Mouse (Mus musculus): ENCODE results near the gene Ehd3. TPM values are rescaled to one million over a fixed set of nuclear protein-coding genes. Genes with fewer than 3 reads are reported as not detected.
A peak's percentile ranks its signal among the peaks of the same experiment; 100 is the strongest.

Ehd3 gene
- polyA plus RNA-seq (2015; fragmentation: Nextera tagmentation; extraction: Ambion mirVana): 5.8 and 6.1 TPM in 2 replicates

GRCm38 (mm10) chr17:73803521-73804184, at the start of gene Ehd3:
Gene Ehd3 (plus strand): TSS chr17:73804134.
- peak within 1 kb of the TSS; percentile 65 for H3K9ac ChIP-seq
- no peaks in the 10 kb centered on the region for H3K9me3 ChIP-seq
- peak within 1 kb of the TSS; percentile 81 for H3K4me2 ChIP-seq (replicated peaks)
- peaks cover 9% of the 10 kb centered on the region for H3K27me3 ChIP-seq
- H3K36me3 ChIP-seq: no peaks in the 10 kb centered on the region
- WGBS: 95% methylated on average over 5 of the region's 5 CpGs
- no peak for ATAC-seq (ENCODE audit: low FRiP score, low read depth)
- peak within 1 kb of the TSS; percentile 57 for H3K4me3 ChIP-seq
- H3K4me1 ChIP-seq: peaks cover 9% of the 10 kb centered on the region
- no peak within 1 kb of the TSS for H3K27ac ChIP-seq

GRCm38 (mm10) chr17:73770964-73771363, 33.0 kb upstream of the Ehd3 start:
- WGBS: 65% methylated on average over 8 of the region's 8 CpGs
- H3K4me1 ChIP-seq: no peaks in the 10 kb centered on the region
- ATAC-seq (ENCODE audit: low FRiP score, low read depth): peak; percentile 85

GRCm38 (mm10) chr17:73786642-73787311, 17.2 kb upstream of the Ehd3 start:
- ATAC-seq (ENCODE audit: low FRiP score, low read depth): no peak
- WGBS: 65% methylated on average over 8 of the region's 8 CpGs
- no peak overlapping the region for H3K4me3 ChIP-seq
- no peaks in the 10 kb centered on the region for H3K4me1 ChIP-seq
- no peak overlapping the region for H3K9ac ChIP-seq
- H3K9me3 ChIP-seq: no peaks in the 10 kb centered on the region
- H3K4me2 ChIP-seq (replicated peaks): no peak overlapping the region
- H3K27me3 ChIP-seq: no peaks in the 10 kb centered on the region
- H3K27ac ChIP-seq: no peak overlapping the region
- H3K36me3 ChIP-seq: no peaks in the 10 kb centered on the region

More at GRCm38 (mm10) chr17:73770964-73771363, 33.0 kb upstream of the Ehd3 start:
- no peak overlapping the region for H3K27ac ChIP-seq
- no peaks in the 10 kb centered on the region for H3K36me3 ChIP-seq
- no peaks in the 10 kb centered on the region for H3K27me3 ChIP-seq
- H3K4me3 ChIP-seq: no peak overlapping the region
- H3K9ac ChIP-seq: no peak overlapping the region
- H3K4me2 ChIP-seq (replicated peaks): no peak overlapping the region
- H3K9me3 ChIP-seq: no peaks in the 10 kb centered on the region

GRCm38 (mm10) chr17:73790284-73791020, 13.5 kb upstream of the Ehd3 start:
- H3K4me2 ChIP-seq (replicated peaks): no peak overlapping the region
- H3K9me3 ChIP-seq: no peaks in the 10 kb centered on the region
- no peak overlapping the region for H3K9ac ChIP-seq
- ATAC-seq (ENCODE audit: low FRiP score, low read depth): no peak
- H3K27me3 ChIP-seq: no peaks in the 10 kb centered on the region
- WGBS: 51% methylated on average over 12 of the region's 12 CpGs
- H3K4me3 ChIP-seq: no peak overlapping the region
- no peak overlapping the region for H3K27ac ChIP-seq
- H3K4me1 ChIP-seq: no peaks in the 10 kb centered on the region
- H3K36me3 ChIP-seq: no peaks in the 10 kb centered on the region

GRCm38 (mm10) chr17:73796789-73797188, 7.1 kb upstream of the Ehd3 start:
- Histone ChIP-seq H3K27me3 (no peaks in the 10 kb centered on the region), H3K27ac (no peak overlapping the region), H3K4me3 (no peak overlapping the region), H3K9ac (no peak overlapping the region), H3K36me3 (no peaks in the 10 kb centered on the region), H3K9me3 (no peaks in the 10 kb centered on the region), H3K4me1 (no peaks in the 10 kb centered on the region), H3K4me2 (replicated peaks) (no peak overlapping the region)
- no peak for ATAC-seq (ENCODE audit: low FRiP score, low read depth)
- WGBS: 31% methylated on average over 6 of the region's 6 CpGs

GRCm38 (mm10) chr17:73797706-73798105, 6.2 kb upstream of the Ehd3 start:
- H3K27ac ChIP-seq: no peak overlapping the region
- H3K36me3 ChIP-seq: no peaks in the 10 kb centered on the region
- no peak overlapping the region for H3K4me2 ChIP-seq (replicated peaks)
- H3K9me3 ChIP-seq: no peaks in the 10 kb centered on the region
- no peaks in the 10 kb centered on the region for H3K4me1 ChIP-seq
- no peak overlapping the region for H3K4me3 ChIP-seq
- WGBS: 81% methylated on average over 4 of the region's 4 CpGs
- ATAC-seq (ENCODE audit: low FRiP score, low read depth): no peak
- no peaks in the 10 kb centered on the region for H3K27me3 ChIP-seq
- no peak overlapping the region for H3K9ac ChIP-seq

GRCm38 (mm10) chr17:73804592-73805271, 798 bp downstream of the Ehd3 start:
- peak overlapping the region; percentile 57 for H3K4me3 ChIP-seq
- H3K36me3 ChIP-seq: no peaks in the 10 kb centered on the region
- no peak overlapping the region for H3K27ac ChIP-seq
- WGBS: under 1% methylated on average over 45 of the region's 45 CpGs
- H3K9ac ChIP-seq: peak overlapping the region; percentile 65
- peaks cover 15% of the 10 kb centered on the region for H3K4me1 ChIP-seq
- ATAC-seq (ENCODE audit: low FRiP score, low read depth): peak; percentile 88
- peak overlapping the region; percentile 81 for H3K4me2 ChIP-seq (replicated peaks)
- peaks cover 9% of the 10 kb centered on the region for H3K27me3 ChIP-seq
- no peaks in the 10 kb centered on the region for H3K9me3 ChIP-seq

GRCm38 (mm10) chr17:73806331-73806730, 2.4 kb downstream of the Ehd3 start:
- ATAC-seq (ENCODE audit: low FRiP score, low read depth): no peak
- Histone ChIP-seq H3K27me3 (peaks cover 9% of the 10 kb centered on the region), H3K4me2 (replicated peaks) (peak overlapping the region; percentile 9), H3K4me1 (peaks cover 21% of the 10 kb centered on the region), H3K9me3 (no peaks in the 10 kb centered on the region), H3K4me3 (0 out of 2 replicates have a peak overlapping the region, but pooled peaks have one; percentile 11), H3K9ac (no peak overlapping the region), H3K36me3 (no peaks in the 10 kb centered on the region), H3K27ac (no peak overlapping the region)
- 87% methylated on average over 6 of the region's 6 CpGs for WGBS

- H3K27me3 ChIP-seq: peaks cover 9% of the 10 kb centered on the region
- no peak overlapping the region for H3K4me3 ChIP-seq
- 88% methylated on average over 5 of the region's 5 CpGs for WGBS
- peaks cover 30% of the 10 kb centered on the region for H3K4me1 ChIP-seq
- no peaks in the 10 kb centered on the region for H3K36me3 ChIP-seq
- H3K9me3 ChIP-seq: no peaks in the 10 kb centered on the region
- ATAC-seq (ENCODE audit: low FRiP score, low read depth): no peak
- no peak overlapping the region for H3K4me2 ChIP-seq (replicated peaks)
- H3K27ac ChIP-seq: no peak overlapping the region
- no peak overlapping the region for H3K9ac ChIP-seq
These were observed 3.3 kb downstream of the Ehd3 start for GRCm38 (mm10) chr17:73807211-73807610.

- no peaks in the 10 kb centered on the region for H3K9me3 ChIP-seq
- H3K27ac ChIP-seq: 0 out of 2 replicates have a peak overlapping the region, but pooled peaks have one; percentile 0
- peaks cover 30% of the 10 kb centered on the region for H3K4me1 ChIP-seq
- ATAC-seq (ENCODE audit: low FRiP score, low read depth): peak; percentile 61; the same call in 1 of the 2 replicates
- no peaks in the 10 kb centered on the region for H3K36me3 ChIP-seq
- 37% methylated on average over 6 of the region's 6 CpGs for WGBS
- H3K9ac ChIP-seq: no peak overlapping the region
- no peak overlapping the region for H3K4me2 ChIP-seq (replicated peaks)
- H3K4me3 ChIP-seq: no peak overlapping the region
- H3K27me3 ChIP-seq: peaks cover 1% of the 10 kb centered on the region; the same call in 1 of the 2 replicates
These were observed 4.5 kb downstream of the Ehd3 start for GRCm38 (mm10) chr17:73808431-73808830.

- ATAC-seq (ENCODE audit: low FRiP score, low read depth): no peak
- 71% methylated on average over 1 of the region's 1 CpGs for WGBS
- H3K36me3 ChIP-seq: no peaks in the 10 kb centered on the region
- H3K4me3 ChIP-seq: no peak overlapping the region
- H3K9ac ChIP-seq: no peak overlapping the region
- H3K4me2 ChIP-seq (replicated peaks): no peak overlapping the region
- H3K9me3 ChIP-seq: no peaks in the 10 kb centered on the region
- no peaks in the 10 kb centered on the region for H3K27me3 ChIP-seq
- no peak overlapping the region for H3K27ac ChIP-seq
- peaks cover 27% of the 10 kb centered on the region; the same call in 1 of the 2 replicates for H3K4me1 ChIP-seq
These were observed 6.9 kb downstream of the Ehd3 start for GRCm38 (mm10) chr17:73810801-73811200.

Data from limb, embryonic 13.5 days (tissue).